Mouse (Mus musculus): ENCODE data around the gene Epha8. TPM values are rescaled to one million over a fixed set of nuclear protein-coding genes. Genes with fewer than 3 reads are reported as not detected.

The Epha8 gene
- polyA plus RNA-seq, 1 experiment, result 0.38 TPM

DNA sequence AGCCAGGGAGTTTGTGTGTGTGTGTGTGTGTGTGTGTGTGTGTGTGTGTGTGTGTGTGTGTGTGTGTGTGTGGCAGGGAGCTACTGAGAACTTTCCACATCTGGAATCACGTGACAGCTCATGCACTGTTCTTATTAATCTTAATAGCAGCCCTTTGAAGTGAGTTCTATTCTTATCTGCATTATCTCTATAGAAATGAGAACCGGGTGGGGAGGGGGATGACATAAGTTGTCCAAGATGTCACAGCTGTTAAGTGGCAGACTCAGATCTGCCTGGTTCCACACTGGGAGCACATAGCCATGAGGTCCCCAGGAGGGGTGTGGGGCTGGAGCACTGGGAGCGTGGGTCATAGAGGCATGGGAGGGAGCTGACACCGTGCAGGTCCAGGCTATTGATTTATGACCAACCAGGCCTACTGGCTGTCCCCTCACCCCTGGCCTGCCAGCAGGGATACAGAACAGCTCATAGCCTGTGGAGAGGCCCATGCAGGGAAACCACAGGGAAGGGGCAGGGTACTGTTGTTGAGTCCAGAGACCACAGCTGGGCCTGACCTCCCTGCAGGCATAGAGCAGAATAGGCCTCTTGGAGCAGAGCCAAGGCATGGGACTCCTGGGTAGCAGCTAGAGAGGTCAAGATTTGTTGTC lies 5.1 kb upstream of the Epha8 start:
- Histone ChIP-seq H3K4me1 (replicated peaks; ENCODE audit: control insufficient read depth, insufficient read depth, low read length) (no peaks in the 10 kb centered on the region), H3K27ac (ENCODE audit: control insufficient read depth, insufficient read depth, low read length) (no peak overlapping the region), H3K36me3 (ENCODE audit: control insufficient read depth, insufficient read depth, low read length) (no peaks in the 10 kb centered on the region), H3K27me3 (ENCODE audit: control insufficient read depth, insufficient read depth, low read length) (peaks cover 9% of the 10 kb centered on the region), H3K4me3 (ENCODE audit: control insufficient read depth, insufficient read depth, low read length) (no peak overlapping the region)
- DNase-seq, result no peak
- TF ChIP-seq CTCF (IDR thresholded peaks at IDR 0.05; ENCODE audit: borderline replicate concordance, control insufficient read depth, extremely low read depth, insufficient read depth, low read length, poor library complexity) (no peak), POLR2A (IDR thresholded peaks at IDR 0.05; ENCODE audit: control insufficient read depth, extremely low read depth, insufficient read depth, low read length, poor library complexity) (no peak)
- 40% methylated on average over 4 of the region's 4 CpGs for WGBS

DNA sequence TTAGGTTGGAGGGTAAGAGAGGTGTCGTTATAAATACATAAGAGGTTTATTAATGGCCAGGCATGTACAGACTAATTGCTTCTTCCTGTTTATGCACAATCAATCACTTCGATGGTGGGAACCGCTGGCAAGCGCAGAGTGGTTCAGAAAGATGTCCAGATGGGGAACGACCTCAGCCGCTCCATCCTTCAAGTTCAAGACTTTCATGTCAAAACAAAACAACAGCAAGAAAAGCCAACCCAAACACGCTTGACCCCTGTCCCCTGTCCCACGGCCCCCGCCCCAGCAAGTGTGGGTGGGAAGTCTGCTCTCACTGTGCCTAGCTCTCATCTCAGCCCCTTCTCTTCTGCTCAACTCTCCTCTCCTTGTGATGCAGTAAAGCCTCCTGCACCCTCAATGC lies 4.0 kb upstream of the Epha8 start:
- TF ChIP-seq CTCF (IDR thresholded peaks at IDR 0.05; ENCODE audit: borderline replicate concordance, control insufficient read depth, extremely low read depth, insufficient read depth, low read length, poor library complexity) (no peak), POLR2A (IDR thresholded peaks at IDR 0.05; ENCODE audit: control insufficient read depth, extremely low read depth, insufficient read depth, low read length, poor library complexity) (no peak)
- DNase-seq, result no peak
- H3K27me3 ChIP-seq (ENCODE audit: control insufficient read depth, insufficient read depth, low read length), result peaks cover 9% of the 10 kb centered on the region
- H3K4me1 ChIP-seq (replicated peaks; ENCODE audit: control insufficient read depth, insufficient read depth, low read length), result no peaks in the 10 kb centered on the region
- WGBS, result 63% methylated on average over 9 of the region's 9 CpGs
- H3K36me3 ChIP-seq (ENCODE audit: control insufficient read depth, insufficient read depth, low read length), result no peaks in the 10 kb centered on the region
- H3K27ac ChIP-seq (ENCODE audit: control insufficient read depth, insufficient read depth, low read length), result no peak overlapping the region
- H3K4me3 ChIP-seq (ENCODE audit: control insufficient read depth, insufficient read depth, low read length), result no peak overlapping the region

DNA sequence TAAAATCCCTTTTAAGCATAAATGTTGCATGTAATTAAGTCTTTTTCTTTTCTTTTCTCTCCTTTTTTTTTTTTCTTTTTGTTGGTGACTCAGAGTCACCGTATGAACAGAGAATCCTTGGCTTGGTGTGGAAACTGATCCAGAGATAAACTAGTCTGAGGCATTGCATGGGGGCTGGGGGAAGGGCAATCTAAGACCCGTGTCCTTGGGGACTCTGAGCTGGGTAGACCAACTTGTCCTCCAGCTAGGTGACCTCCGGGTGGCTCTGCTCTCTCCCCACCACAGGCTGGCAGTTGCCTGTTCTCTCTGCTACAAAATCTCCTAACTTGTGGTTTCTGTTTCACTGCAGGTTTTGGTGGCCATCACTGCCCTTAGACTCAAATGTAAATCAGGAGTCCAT lies 3.5 kb upstream of the Epha8 start:
- H3K4me3 ChIP-seq (ENCODE audit: control insufficient read depth, insufficient read depth, low read length), result no peak overlapping the region
- peaks cover 10% of the 10 kb centered on the region for H3K27me3 ChIP-seq (ENCODE audit: control insufficient read depth, insufficient read depth, low read length)
- H3K27ac ChIP-seq (ENCODE audit: control insufficient read depth, insufficient read depth, low read length), result no peak overlapping the region
- TF ChIP-seq CTCF (IDR thresholded peaks at IDR 0.05; ENCODE audit: borderline replicate concordance, control insufficient read depth, extremely low read depth, insufficient read depth, low read length, poor library complexity) (no peak), POLR2A (IDR thresholded peaks at IDR 0.05; ENCODE audit: control insufficient read depth, extremely low read depth, insufficient read depth, low read length, poor library complexity) (no peak)
- no peak for DNase-seq
- no peaks in the 10 kb centered on the region for H3K36me3 ChIP-seq (ENCODE audit: control insufficient read depth, insufficient read depth, low read length)
- WGBS, result 35% methylated on average over 3 of the region's 3 CpGs
- no peaks in the 10 kb centered on the region for H3K4me1 ChIP-seq (replicated peaks; ENCODE audit: control insufficient read depth, insufficient read depth, low read length)

DNA sequence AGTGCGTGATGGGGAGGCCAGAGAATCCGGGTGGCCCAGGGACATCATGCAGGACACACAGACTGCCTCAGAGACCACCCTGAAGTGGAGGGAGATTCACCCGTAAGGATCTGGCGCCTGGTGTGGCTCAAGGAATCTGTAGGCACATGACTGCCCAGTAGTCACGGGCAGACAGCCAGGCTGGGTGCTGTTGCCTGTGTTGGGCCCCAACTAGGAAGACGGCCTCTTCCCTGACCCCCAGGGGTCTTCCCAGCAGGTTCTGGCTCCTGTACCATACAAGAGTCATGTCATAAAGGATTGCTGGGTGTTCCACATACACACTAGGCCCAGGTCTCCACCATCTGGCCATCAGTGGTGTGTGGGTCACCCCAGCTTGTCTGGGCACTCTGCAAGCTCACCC lies 2.1 kb downstream of the Epha8 start:
- no peak for TF ChIP-seq CTCF (IDR thresholded peaks at IDR 0.05; ENCODE audit: borderline replicate concordance, control insufficient read depth, extremely low read depth, insufficient read depth, low read length, poor library complexity)
- TF ChIP-seq POLR2A (IDR thresholded peaks at IDR 0.05; ENCODE audit: control insufficient read depth, extremely low read depth, insufficient read depth, low read length, poor library complexity), result no peak
- Histone ChIP-seq H3K4me3 (ENCODE audit: control insufficient read depth, insufficient read depth, low read length) (no peak overlapping the region), H3K4me1 (replicated peaks; ENCODE audit: control insufficient read depth, insufficient read depth, low read length) (no peaks in the 10 kb centered on the region), H3K27ac (ENCODE audit: control insufficient read depth, insufficient read depth, low read length) (no peak overlapping the region), H3K36me3 (ENCODE audit: control insufficient read depth, insufficient read depth, low read length) (no peaks in the 10 kb centered on the region), H3K27me3 (ENCODE audit: control insufficient read depth, insufficient read depth, low read length) (peaks cover 10% of the 10 kb centered on the region)
- 83% methylated on average over 6 of the region's 6 CpGs for WGBS
- DNase-seq, result no peak

DNA sequence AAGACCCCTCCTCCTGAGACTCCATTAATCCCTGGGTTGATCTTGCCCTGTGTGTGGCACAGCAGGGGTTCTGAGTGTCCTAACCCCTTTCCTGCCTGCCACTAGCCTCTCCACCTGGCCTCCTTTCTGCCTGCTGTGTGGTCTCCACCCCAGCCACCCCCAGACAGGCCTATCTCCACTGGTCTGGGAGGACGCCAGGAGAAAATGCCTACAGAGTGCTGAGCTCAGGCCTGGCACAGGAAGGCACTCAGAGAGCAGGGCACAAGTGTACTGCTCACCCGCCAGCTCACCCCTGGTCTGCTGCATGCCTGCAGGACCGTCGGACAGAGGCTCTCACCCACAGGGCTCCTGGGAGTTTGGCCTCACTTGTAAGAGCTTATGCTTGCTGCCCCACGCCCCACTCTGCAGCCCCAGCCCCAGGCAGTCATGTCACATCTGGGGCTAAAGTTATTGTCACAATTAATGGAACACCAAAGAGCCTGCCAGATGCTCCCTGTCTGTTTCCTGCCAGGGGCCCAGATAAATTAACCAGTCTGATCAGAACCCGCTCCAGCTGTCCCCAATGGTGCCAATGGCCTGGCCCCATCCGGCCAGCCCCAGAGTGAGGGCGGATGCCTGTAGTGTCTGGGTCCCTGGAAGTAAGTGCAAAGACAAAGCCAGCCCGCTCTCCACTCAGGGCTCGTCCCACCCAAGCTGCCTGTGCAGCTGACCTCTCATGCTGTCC lies 7.2 kb downstream of the Epha8 start:
- Histone ChIP-seq H3K4me1 (replicated peaks; ENCODE audit: control insufficient read depth, insufficient read depth, low read length) (no peaks in the 10 kb centered on the region), H3K27me3 (ENCODE audit: control insufficient read depth, insufficient read depth, low read length) (no peaks in the 10 kb centered on the region), H3K36me3 (ENCODE audit: control insufficient read depth, insufficient read depth, low read length) (no peaks in the 10 kb centered on the region), H3K4me3 (ENCODE audit: control insufficient read depth, insufficient read depth, low read length) (no peak overlapping the region), H3K27ac (ENCODE audit: control insufficient read depth, insufficient read depth, low read length) (no peak overlapping the region)
- WGBS, result 52% methylated on average over 10 of the region's 10 CpGs
- no peak for DNase-seq
- no peak for TF ChIP-seq POLR2A (IDR thresholded peaks at IDR 0.05; ENCODE audit: control insufficient read depth, extremely low read depth, insufficient read depth, low read length, poor library complexity)
- no peak for TF ChIP-seq CTCF (IDR thresholded peaks at IDR 0.05; ENCODE audit: borderline replicate concordance, control insufficient read depth, extremely low read depth, insufficient read depth, low read length, poor library complexity)

DNA sequence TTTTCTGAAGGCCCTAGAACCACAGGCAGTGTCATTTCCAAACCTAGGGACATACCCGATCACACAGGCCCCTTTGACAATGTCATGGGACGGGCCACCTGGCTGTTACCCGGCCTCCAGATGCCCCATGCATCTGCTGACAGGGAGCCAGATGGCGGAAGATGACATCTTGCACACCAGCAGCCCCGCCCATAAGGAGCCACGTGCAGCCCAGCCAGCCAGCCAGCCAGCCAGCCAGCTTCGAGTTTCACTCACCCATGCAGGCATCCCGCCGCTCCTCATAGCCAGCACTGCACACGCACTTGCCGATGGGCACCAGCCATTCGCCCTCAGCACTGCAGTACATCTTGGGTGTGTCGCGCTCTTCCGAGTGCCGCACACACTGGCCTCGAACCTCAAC lies 11.2 kb downstream of the Epha8 start:
- Histone ChIP-seq H3K4me1 (replicated peaks; ENCODE audit: control insufficient read depth, insufficient read depth, low read length) (no peaks in the 10 kb centered on the region), H3K36me3 (ENCODE audit: control insufficient read depth, insufficient read depth, low read length) (no peaks in the 10 kb centered on the region), H3K27me3 (ENCODE audit: control insufficient read depth, insufficient read depth, low read length) (no peaks in the 10 kb centered on the region), H3K4me3 (ENCODE audit: control insufficient read depth, insufficient read depth, low read length) (no peak overlapping the region), H3K27ac (ENCODE audit: control insufficient read depth, insufficient read depth, low read length) (no peak overlapping the region)
- DNase-seq, result no peak
- TF ChIP-seq POLR2A (IDR thresholded peaks at IDR 0.05; ENCODE audit: control insufficient read depth, extremely low read depth, insufficient read depth, low read length, poor library complexity), result no peak
- TF ChIP-seq CTCF (IDR thresholded peaks at IDR 0.05; ENCODE audit: borderline replicate concordance, control insufficient read depth, extremely low read depth, insufficient read depth, low read length, poor library complexity), result no peak
- WGBS, result 77% methylated on average over 17 of the region's 17 CpGs

Data from thymus, adult 2 months (tissue).